Mouse (Mus musculus) ES-E14 (cell line): Measurements from ENCODE around the gene Bcl2l11.

ENCODE experiments used
- CHD2 ChIP-seq: IDR thresholded peaks from 2 replicates; pipeline ENCODE4 v1.6.1; 2014; ENCODE audit warnings: mild to moderate bottlenecking, low read depth, low read length, inconsistent platforms
- HCFC1 ChIP-seq: IDR thresholded peaks from 2 replicates; pipeline ENCODE4 v1.6.1; 2012; ENCODE audit warnings: low read length, inconsistent platforms, borderline replicate concordance; ENCODE audit not compliant: insufficient read depth
- ZNF384 ChIP-seq: IDR thresholded peaks from 2 replicates; pipeline ENCODE4 v1.6.1; 2012; ENCODE audit warnings: low read depth, low read length, inconsistent platforms

DNA sequence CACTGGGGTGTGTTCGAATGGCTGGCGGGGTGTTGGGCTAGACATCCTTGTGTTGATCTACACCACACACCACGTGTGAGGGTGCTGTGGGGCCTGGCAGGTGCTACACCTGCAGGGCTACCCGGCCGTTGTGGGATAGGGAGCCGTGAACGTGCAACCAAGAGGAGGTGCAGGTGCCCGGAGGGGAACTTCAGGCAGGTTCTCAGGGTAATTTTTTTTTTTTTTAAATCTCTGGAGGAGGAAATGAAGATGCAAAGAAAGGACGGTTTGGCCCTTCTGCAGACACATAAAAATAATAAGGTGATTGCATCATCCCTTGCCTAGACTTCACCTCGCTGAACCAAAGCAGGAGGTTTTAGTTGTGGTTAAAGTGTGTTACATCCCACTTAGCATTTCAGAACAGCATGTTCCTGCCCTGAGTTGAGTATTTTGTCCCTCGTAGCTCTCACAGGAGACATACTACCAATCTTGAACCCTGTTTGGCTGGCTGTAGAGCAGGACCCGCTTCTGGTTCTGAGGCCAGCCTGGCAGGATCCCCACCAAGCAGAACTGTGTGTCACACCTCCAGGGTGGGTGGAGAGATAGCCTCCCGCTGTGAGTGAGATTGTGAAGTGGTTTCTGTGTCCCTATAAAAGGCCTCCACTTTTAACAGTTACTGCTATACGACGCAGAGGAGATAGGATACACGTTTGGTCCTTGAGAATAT is 27.2 kb downstream of the Bcl2l11 start:
- no peak for TF ChIP-seq CHD2
- no peak for TF ChIP-seq HCFC1
- no peak for TF ChIP-seq ZNF384
